Mouse (Mus musculus) cerebellum, adult 2 months (tissue): ENCODE results near the gene Ube2d2b. TPM values are rescaled to one million over a fixed set of nuclear protein-coding genes. Genes with fewer than 3 reads are reported as not detected.

Source experiments
- DNase-seq, 2 experiments: peaks; one replicate each; pipeline ENCODE4 v3.0.0; 2021
- H3K27ac ChIP-seq: fragments of 200-500 bp; 2 replicates; pipeline ENCODE4 v1.5.1; 2012; ENCODE audit warnings: low read length, control low read depth, inconsistent platforms; ENCODE audit not compliant: insufficient read depth
- H3K27me3 ChIP-seq: fragments of 200-500 bp; 2 replicates; pipeline ENCODE4 v1.6.1; 2012; ENCODE audit warnings: inconsistent platforms, mild to moderate bottlenecking, low read length, moderate library complexity; ENCODE audit not compliant: control insufficient read depth, insufficient read depth
- H3K4me1 ChIP-seq: fragments of 200-500 bp; 2 replicates; pipeline ENCODE4 v1.6.1; 2011; ENCODE audit warnings: low read length; ENCODE audit not compliant: control insufficient read depth, insufficient read depth
- H3K4me3 ChIP-seq: fragments of 200-500 bp; replicated peaks from 2 replicates; pipeline ENCODE3; 2011; ENCODE audit warnings: mild to moderate bottlenecking, low read depth, low read length, control low read depth; ENCODE audit not compliant: insufficient read depth
- CTCF ChIP-seq: fragments of 200-500 bp; IDR thresholded peaks from 2 replicates; pipeline ENCODE4 v1.5.1; 2011; ENCODE audit warnings: low read depth, mild to moderate bottlenecking, control low read depth, low read length, moderate library complexity, borderline replicate concordance; ENCODE audit not compliant: insufficient read depth
- POLR2A ChIP-seq: fragments of 200-500 bp; IDR thresholded peaks from 2 replicates; pipeline ENCODE4 v1.6.1; 2011; ENCODE audit warnings: low read length, control low read depth, borderline replicate concordance; ENCODE audit not compliant: insufficient read depth
- WGBS: fragments of 180-500 bp; shearing (Covaris S2); methylation state at CpG from one replicate; pipeline ENCODE4 v1.1.7; 2018; 5-methylcytosine and 5-hydroxymethylcytosine counted together
- polyA plus RNA-seq: library from polyadenylated mRNA; depleted of rRNA; stranded (reverse); fragments of >200 nt; gene quantifications from 2 replicates; pipeline ENCODE4 v1.2.3, GENCODE M21; 2012; rRNA removed

Gene Ube2d2b
- polyA plus RNA-seq, 1 experiment: not detected

- no peaks in the 10 kb centered on the region for H3K4me1 ChIP-seq
- no peak overlapping the region for H3K27ac ChIP-seq
- WGBS: 74% methylated on average over 7 of the region's 7 CpGs
- no peak for DNase-seq
- TF ChIP-seq CTCF (no peak), POLR2A (no peak)
- H3K4me3 ChIP-seq: no peak overlapping the region
- no peaks in the 10 kb centered on the region for H3K27me3 ChIP-seq
Measured at GRCm38 (mm10) chr5:107873886-107874302, 44.0 kb downstream of the Ube2d2b start.

- H3K4me1 ChIP-seq: no peaks in the 10 kb centered on the region
- WGBS: 52% methylated on average over 4 of the region's 4 CpGs
- no peaks in the 10 kb centered on the region for H3K27me3 ChIP-seq
- TF ChIP-seq POLR2A (no peak), CTCF (no peak)
- no peak for DNase-seq
- H3K4me3 ChIP-seq: no peak within 1 kb of the TSS
- no peak within 1 kb of the TSS for H3K27ac ChIP-seq
Measured at GRCm38 (mm10) chr5:107874561-107875260, 44.8 kb downstream of the Ube2d2b start, which contains the start of gene Evi5. Gene Evi5, minus strand, starts transcription at chr5:107875107.

GRCm38 (mm10) chr5:107875261-107875611 lies 45.3 kb downstream of the Ube2d2b start:
- Histone ChIP-seq H3K27ac (no peak overlapping the region), H3K27me3 (no peaks in the 10 kb centered on the region), H3K4me3 (no peak overlapping the region), H3K4me1 (no peaks in the 10 kb centered on the region)
- DNase-seq: no peak
- TF ChIP-seq POLR2A (no peak), CTCF (no peak)

- Histone ChIP-seq H3K27me3 (no peaks in the 10 kb centered on the region), H3K4me3 (no peak overlapping the region), H3K4me1 (no peaks in the 10 kb centered on the region), H3K27ac (no peak overlapping the region)
- DNase-seq: no peak
- TF ChIP-seq POLR2A (no peak), CTCF (no peak)
- 82% methylated on average over 1 of the region's 1 CpGs for WGBS
Measured at GRCm38 (mm10) chr5:107877053-107877452, 47.2 kb downstream of the Ube2d2b start.

GRCm38 (mm10) chr5:107880710-107881109 lies 50.8 kb downstream of the Ube2d2b start:
- Histone ChIP-seq H3K27ac (no peak overlapping the region), H3K4me3 (no peak overlapping the region), H3K4me1 (no peaks in the 10 kb centered on the region), H3K27me3 (no peaks in the 10 kb centered on the region)
- no peak for DNase-seq
- no peak for TF ChIP-seq CTCF
- TF ChIP-seq POLR2A: no peak
- 83% methylated on average over 5 of the region's 5 CpGs for WGBS

Other genes starting within 250 kb of the Ube2d2b start
- gene Rpap2, start 232.7 kb upstream of the Ube2d2b start, polyA plus RNA-seq: 12.5 and 13.4 TPM in 2 replicates
- 16.3 and 16.8 TPM in 2 replicates for gene Glmn, start 232.2 kb upstream of the Ube2d2b start, polyA plus RNA-seq
- gene Gfi1, start 104.1 kb upstream of the Ube2d2b start, polyA plus RNA-seq: not detected in 2 replicates
- gene Evi5, start 45.0 kb downstream of the Ube2d2b start, polyA plus RNA-seq: 37.2 and 37.6 TPM in 2 replicates
- 75.5 and 81.9 TPM in 2 replicates for gene Rpl5, start 70.4 kb downstream of the Ube2d2b start, polyA plus RNA-seq
- gene Fam69a, start 157.0 kb downstream of the Ube2d2b start, polyA plus RNA-seq: 30.9 and 32.4 TPM in 2 replicates
- gene Mtf2, start 235.6 kb downstream of the Ube2d2b start, polyA plus RNA-seq: 43.4 and 45.7 TPM in 2 replicates